Mouse (Mus musculus): ENCODE data around the gene Gng7. TPM values are rescaled to one million over a fixed set of nuclear protein-coding genes. Genes with fewer than 3 reads are reported as not detected.

The Gng7 gene
- polyA plus RNA-seq (2015; fragmentation: Illumina TruSeq; extraction: RNeasy Lipid Tissue Mini Kit (QIAGEN cat#74804); ENCODE audit: insufficient read depth, low read depth, low replicate concordance): 1.4 TPM

GRCm38 (mm10) chr10:81014393-81015384 lies at the start of gene Gng7:
Gng7 (minus strand) TSS chr10:81014945.

GRCm38 (mm10) chr10:81059603-81060543 lies 45.1 kb upstream of the Gng7 start, which contains the start of gene Sgta:
Sgta (minus strand) TSS chr10:81060181.

GRCm38 (mm10) chr10:81036988-81037580 lies 22.3 kb upstream of the Gng7 start, which contains the start of gene Slc39a3:
Slc39a3 (minus strand) TSS chr10:81037426.

GRCm38 (mm10) chr10:81025639-81026275 lies 11.0 kb upstream of the Gng7 start, which contains the start of gene Diras1:
Diras1 (minus strand) TSS chr10:81025662.

GRCm38 (mm10) chr10:80929299-80930226 lies 85.2 kb downstream of the Gng7 start, which contains the start of gene Gadd45b:
Gadd45b (plus strand) TSS chr10:80930073.

GRCm38 (mm10) chr10:80917779-80918434 lies 96.8 kb downstream of the Gng7 start, which contains the start of gene Lmnb2:
Lmnb2 (minus strand) TSS chr10:80918245.

GRCm38 (mm10) chr10:80900318-80901247 lies 114.2 kb downstream of the Gng7 start, which contains the start of gene Timm13:
Timm13 (minus strand) TSS chr10:80900969.

Other genes starting within 250 kb of the Gng7 start
- 9.5 TPM for gene Sf3a2, start 216.7 kb downstream of the Gng7 start, polyA plus RNA-seq (2015; fragmentation: Illumina TruSeq; extraction: RNeasy Lipid Tissue Mini Kit (QIAGEN cat#74804); ENCODE audit: insufficient read depth, low read depth, low replicate concordance)
- 17.7 TPM for gene Plekhj1, start 216.3 kb downstream of the Gng7 start, polyA plus RNA-seq (2015; fragmentation: Illumina TruSeq; extraction: RNeasy Lipid Tissue Mini Kit (QIAGEN cat#74804); ENCODE audit: insufficient read depth, low read depth, low replicate concordance)
- gene Amh, start 209.7 kb downstream of the Gng7 start, polyA plus RNA-seq (2015; fragmentation: Illumina TruSeq; extraction: RNeasy Lipid Tissue Mini Kit (QIAGEN cat#74804); ENCODE audit: insufficient read depth, low read depth, low replicate concordance): not detected
- not detected for gene Jsrp1, start 201.4 kb downstream of the Gng7 start, polyA plus RNA-seq (2015; fragmentation: Illumina TruSeq; extraction: RNeasy Lipid Tissue Mini Kit (QIAGEN cat#74804); ENCODE audit: insufficient read depth, low read depth, low replicate concordance)
- gene Oaz1, start 188.3 kb downstream of the Gng7 start, polyA plus RNA-seq (2015; fragmentation: Illumina TruSeq; extraction: RNeasy Lipid Tissue Mini Kit (QIAGEN cat#74804); ENCODE audit: insufficient read depth, low read depth, low replicate concordance): 185 TPM
- gene Lingo3, start 170.9 kb downstream of the Gng7 start, polyA plus RNA-seq (2015; fragmentation: Illumina TruSeq; extraction: RNeasy Lipid Tissue Mini Kit (QIAGEN cat#74804); ENCODE audit: insufficient read depth, low read depth, low replicate concordance): not detected
- gene Lsm7, start 159.7 kb downstream of the Gng7 start, polyA plus RNA-seq (2015; fragmentation: Illumina TruSeq; extraction: RNeasy Lipid Tissue Mini Kit (QIAGEN cat#74804); ENCODE audit: insufficient read depth, low read depth, low replicate concordance): 38.7 TPM
- gene Sppl2b, start 159.7 kb downstream of the Gng7 start, polyA plus RNA-seq (2015; fragmentation: Illumina TruSeq; extraction: RNeasy Lipid Tissue Mini Kit (QIAGEN cat#74804); ENCODE audit: insufficient read depth, low read depth, low replicate concordance): 7.9 TPM
- not detected for gene Tmprss9, start 143.1 kb downstream of the Gng7 start, polyA plus RNA-seq (2015; fragmentation: Illumina TruSeq; extraction: RNeasy Lipid Tissue Mini Kit (QIAGEN cat#74804); ENCODE audit: insufficient read depth, low read depth, low replicate concordance)
- gene Timm13, start 114.0 kb downstream of the Gng7 start, polyA plus RNA-seq (2015; fragmentation: Illumina TruSeq; extraction: RNeasy Lipid Tissue Mini Kit (QIAGEN cat#74804); ENCODE audit: insufficient read depth, low read depth, low replicate concordance): 31.2 TPM
- 2.3 TPM for gene Lmnb2, start 96.7 kb downstream of the Gng7 start, polyA plus RNA-seq (2015; fragmentation: Illumina TruSeq; extraction: RNeasy Lipid Tissue Mini Kit (QIAGEN cat#74804); ENCODE audit: insufficient read depth, low read depth, low replicate concordance)
- gene Gadd45b, start 84.9 kb downstream of the Gng7 start, polyA plus RNA-seq (2015; fragmentation: Illumina TruSeq; extraction: RNeasy Lipid Tissue Mini Kit (QIAGEN cat#74804); ENCODE audit: insufficient read depth, low read depth, low replicate concordance): 4.3 TPM
- not detected for gene Diras1, start 10.7 kb upstream of the Gng7 start, polyA plus RNA-seq (2015; fragmentation: Illumina TruSeq; extraction: RNeasy Lipid Tissue Mini Kit (QIAGEN cat#74804); ENCODE audit: insufficient read depth, low read depth, low replicate concordance)
- gene Slc39a3, start 22.5 kb upstream of the Gng7 start, polyA plus RNA-seq (2015; fragmentation: Illumina TruSeq; extraction: RNeasy Lipid Tissue Mini Kit (QIAGEN cat#74804); ENCODE audit: insufficient read depth, low read depth, low replicate concordance): 5.1 TPM
- gene Sgta, start 45.2 kb upstream of the Gng7 start, polyA plus RNA-seq (2015; fragmentation: Illumina TruSeq; extraction: RNeasy Lipid Tissue Mini Kit (QIAGEN cat#74804); ENCODE audit: insufficient read depth, low read depth, low replicate concordance): 24.1 TPM
- 11.8 TPM for gene Thop1, start 55.1 kb upstream of the Gng7 start, polyA plus RNA-seq (2015; fragmentation: Illumina TruSeq; extraction: RNeasy Lipid Tissue Mini Kit (QIAGEN cat#74804); ENCODE audit: insufficient read depth, low read depth, low replicate concordance)
- not detected for gene Creb3l3, start 83.9 kb upstream of the Gng7 start, polyA plus RNA-seq (2015; fragmentation: Illumina TruSeq; extraction: RNeasy Lipid Tissue Mini Kit (QIAGEN cat#74804); ENCODE audit: insufficient read depth, low read depth, low replicate concordance)
- 47.4 TPM for gene Map2k2, start 91.0 kb upstream of the Gng7 start, polyA plus RNA-seq (2015; fragmentation: Illumina TruSeq; extraction: RNeasy Lipid Tissue Mini Kit (QIAGEN cat#74804); ENCODE audit: insufficient read depth, low read depth, low replicate concordance)
- 5.4 TPM for gene Zbtb7a, start 120.3 kb upstream of the Gng7 start, polyA plus RNA-seq (2015; fragmentation: Illumina TruSeq; extraction: RNeasy Lipid Tissue Mini Kit (QIAGEN cat#74804); ENCODE audit: insufficient read depth, low read depth, low replicate concordance)
- gene Pias4, start 153.0 kb upstream of the Gng7 start, polyA plus RNA-seq (2015; fragmentation: Illumina TruSeq; extraction: RNeasy Lipid Tissue Mini Kit (QIAGEN cat#74804); ENCODE audit: insufficient read depth, low read depth, low replicate concordance): 7.3 TPM
- 283 TPM for gene Eef2, start 161.7 kb upstream of the Gng7 start, polyA plus RNA-seq (2015; fragmentation: Illumina TruSeq; extraction: RNeasy Lipid Tissue Mini Kit (QIAGEN cat#74804); ENCODE audit: insufficient read depth, low read depth, low replicate concordance)
- 9.3 TPM for gene Dapk3, start 168.1 kb upstream of the Gng7 start, polyA plus RNA-seq (2015; fragmentation: Illumina TruSeq; extraction: RNeasy Lipid Tissue Mini Kit (QIAGEN cat#74804); ENCODE audit: insufficient read depth, low read depth, low replicate concordance)
- gene 4930442H23Rik, start 168.9 kb upstream of the Gng7 start, polyA plus RNA-seq (2015; fragmentation: Illumina TruSeq; extraction: RNeasy Lipid Tissue Mini Kit (QIAGEN cat#74804); ENCODE audit: insufficient read depth, low read depth, low replicate concordance): not detected
- gene Nmrk2, start 187.1 kb upstream of the Gng7 start, polyA plus RNA-seq (2015; fragmentation: Illumina TruSeq; extraction: RNeasy Lipid Tissue Mini Kit (QIAGEN cat#74804); ENCODE audit: insufficient read depth, low read depth, low replicate concordance): not detected
- 0.20 TPM for gene Atcay, start 215.9 kb upstream of the Gng7 start, polyA plus RNA-seq (2015; fragmentation: Illumina TruSeq; extraction: RNeasy Lipid Tissue Mini Kit (QIAGEN cat#74804); ENCODE audit: insufficient read depth, low read depth, low replicate concordance)
- 3.4 TPM for gene Zfr2, start 218.2 kb upstream of the Gng7 start, polyA plus RNA-seq (2015; fragmentation: Illumina TruSeq; extraction: RNeasy Lipid Tissue Mini Kit (QIAGEN cat#74804); ENCODE audit: insufficient read depth, low read depth, low replicate concordance)
- gene Matk, start 238.0 kb upstream of the Gng7 start, polyA plus RNA-seq (2015; fragmentation: Illumina TruSeq; extraction: RNeasy Lipid Tissue Mini Kit (QIAGEN cat#74804); ENCODE audit: insufficient read depth, low read depth, low replicate concordance): not detected

All from pancreas, adult 10 weeks (tissue).